Mouse (Mus musculus) heart, postnatal 0 days (tissue): ENCODE measurements at regions not wholly inside any gene's neighbourhood (a gene's known extent, or its start where the extent isn't known, plus 50 kb on each side); places are given as distances from the start of the nearest gene placed in this dataset.
A peak's percentile ranks its signal among the peaks of the same experiment; 100 is the strongest.

ENCODE experiments used
- ATAC-seq: fragments of 200-750 bp; cut with Nextera tagmentation; 2 replicates; pipeline ENCODE4 v1.8.0; 2017; ENCODE audit warnings: low read depth, moderate number of reproducible peaks, moderate library complexity; ENCODE audit not compliant: insufficient read depth
- DNase-seq: peaks from one replicate; pipeline ENCODE4 v3.0.0-alpha.2; 2016; ENCODE audit warnings: low spot score
- H3K27ac ChIP-seq: fragments of 300-500 bp; sonication (generic); 2 replicates; pipeline ENCODE4 v1.5.1; 2014; ENCODE audit warnings: low read depth, mild to moderate bottlenecking
- H3K27me3 ChIP-seq: fragments of 300-500 bp; sonication (generic); 2 replicates; pipeline ENCODE4 v1.6.1; 2014; ENCODE audit warnings: low read length, mixed read lengths; ENCODE audit not compliant: control insufficient read depth, insufficient read depth
- H3K36me3 ChIP-seq: fragments of 300-500 bp; sonication (generic); replicated peaks from 2 replicates; pipeline ENCODE4 v1.6.1; 2014; ENCODE audit warnings: low read length, mixed read lengths; ENCODE audit not compliant: control insufficient read depth, insufficient read depth
- H3K4me1 ChIP-seq: fragments of 300-500 bp; sonication (generic); 2 replicates; pipeline ENCODE4 v1.6.1; 2014; ENCODE audit warnings: antibody characterized with exemption; ENCODE audit not compliant: control insufficient read depth, insufficient read depth
- H3K4me2 ChIP-seq: fragments of 300-500 bp; sonication (generic); 2 replicates; pipeline ENCODE4 v1.6.1; 2014; ENCODE audit warnings: low read depth, mild to moderate bottlenecking, low read length, moderate library complexity
- H3K4me3 ChIP-seq: fragments of 300-500 bp; sonication (generic); 2 replicates; pipeline ENCODE4 v1.5.1; 2014; ENCODE audit warnings: low read depth, low read length
- H3K9ac ChIP-seq: fragments of 300-500 bp; sonication (generic); replicated peaks from 2 replicates; pipeline ENCODE4 v1.6.1; 2014; ENCODE audit warnings: low read depth, low read length, mixed read lengths
- H3K9me3 ChIP-seq: fragments of 300-500 bp; sonication (generic); replicated peaks from 2 replicates; pipeline ENCODE4 v1.6.1; 2016; ENCODE audit warnings: low read length; ENCODE audit not compliant: control insufficient read depth
- CTCF ChIP-seq: IDR thresholded peaks from 2 replicates; pipeline ENCODE4 v1.5.1; 2016; ENCODE audit warnings: antibody characterized with exemption, control low read depth, low read depth
- EP300 ChIP-seq: IDR thresholded peaks from 2 replicates; pipeline ENCODE4 v1.6.1; 2016; ENCODE audit warnings: antibody characterized with exemption, low read depth
- WGBS: fragments of 180-500 bp; shearing (Covaris S2); extraction: QIAGEN DNeasy Blood & Tissue Kit; methylation state at CpG from one replicate; pipeline ENCODE4 v1.1.7; 2014; 5-methylcytosine and 5-hydroxymethylcytosine counted together

DNA sequence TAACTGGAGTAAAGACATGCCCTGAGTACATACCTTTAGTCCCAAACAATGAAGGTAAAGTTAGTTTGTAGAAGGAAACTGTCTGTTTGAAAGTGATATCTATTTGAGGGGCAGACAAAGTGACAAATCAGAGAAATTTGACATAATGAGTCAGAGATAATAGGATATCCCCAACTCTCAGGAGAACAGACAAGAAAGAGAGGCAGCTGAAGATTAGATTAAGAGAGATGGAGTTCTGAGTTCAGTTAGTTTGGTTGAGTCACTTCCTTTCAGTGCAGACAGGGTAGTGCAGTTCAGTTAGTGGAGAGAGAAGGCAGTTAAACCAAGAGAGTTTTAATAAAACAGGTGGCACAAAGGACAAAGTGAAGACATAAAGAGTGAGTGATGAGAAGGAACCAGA is 477.4 kb upstream of the Diaph2 start:
- Histone ChIP-seq H3K4me3 (no peak overlapping the region), H3K27me3 (no peaks in the 10 kb centered on the region), H3K4me2 (no peak overlapping the region), H3K9ac (no peak overlapping the region), H3K9me3 (no peaks in the 10 kb centered on the region), H3K27ac (no peak overlapping the region), H3K4me1 (no peaks in the 10 kb centered on the region), H3K36me3 (no peaks in the 10 kb centered on the region)
- no peak for ATAC-seq
- TF ChIP-seq CTCF (no peak), EP300 (no peak)
- DNase-seq, result no peak

DNA sequence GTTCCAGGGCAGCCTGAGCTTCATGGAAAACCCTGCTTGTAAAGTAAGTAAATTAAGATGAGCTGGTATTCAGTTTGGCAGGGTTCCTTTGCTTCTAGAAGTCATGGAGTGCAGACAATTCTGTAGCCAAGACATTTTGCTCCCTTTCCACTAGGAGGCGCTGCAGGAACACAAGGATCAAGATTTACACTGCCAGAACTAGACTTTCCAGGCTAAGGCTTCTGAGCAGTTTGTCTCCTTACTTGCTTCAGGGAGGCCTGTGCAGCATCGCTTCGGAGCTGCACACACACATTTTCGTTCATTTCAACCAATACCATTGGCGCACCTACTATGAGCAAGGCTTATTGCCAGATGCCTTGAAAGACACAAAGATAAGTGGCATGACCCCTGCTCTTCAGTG is 445.6 kb upstream of the Diaph2 start:
- no peak overlapping the region for H3K4me2 ChIP-seq
- H3K4me3 ChIP-seq, result no peak overlapping the region
- DNase-seq (peak; percentile 52), ATAC-seq (no peak)
- no peak overlapping the region for H3K27ac ChIP-seq
- H3K27me3 ChIP-seq, result no peaks in the 10 kb centered on the region
- no peak overlapping the region for H3K9ac ChIP-seq
- TF ChIP-seq CTCF (peak; percentile 76), EP300 (no peak)
- H3K9me3 ChIP-seq, result no peaks in the 10 kb centered on the region
- H3K4me1 ChIP-seq, result no peaks in the 10 kb centered on the region
- 36% methylated on average over 5 of the region's 5 CpGs for WGBS
- no peaks in the 10 kb centered on the region for H3K36me3 ChIP-seq

DNA sequence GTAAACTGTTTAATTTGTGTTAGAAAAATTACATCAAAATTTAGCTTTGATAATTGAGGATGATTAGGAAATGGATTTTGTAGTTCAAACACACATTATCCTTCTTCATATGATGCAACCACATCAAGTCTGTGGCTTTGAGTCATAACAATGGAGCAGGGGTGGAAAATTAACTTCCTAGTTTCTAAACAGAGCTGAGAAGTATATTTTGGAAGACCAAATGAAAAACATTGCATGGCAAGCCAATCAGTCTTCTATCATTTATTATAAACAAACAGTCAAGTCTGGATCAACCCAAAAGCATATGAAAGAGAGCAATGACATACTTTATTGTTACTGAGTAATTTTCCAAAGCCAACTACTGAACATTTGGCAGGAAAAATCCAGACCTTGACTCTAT is 440.2 kb upstream of the Diaph2 start:
- no peaks in the 10 kb centered on the region for H3K36me3 ChIP-seq
- no peaks in the 10 kb centered on the region for H3K9me3 ChIP-seq
- no peak overlapping the region for H3K9ac ChIP-seq
- no peak overlapping the region for H3K4me3 ChIP-seq
- TF ChIP-seq EP300 (no peak), CTCF (no peak)
- H3K4me2 ChIP-seq, result no peak overlapping the region
- no peaks in the 10 kb centered on the region for H3K27me3 ChIP-seq
- DNase-seq (no peak), ATAC-seq (no peak)
- H3K27ac ChIP-seq, result no peak overlapping the region
- no peaks in the 10 kb centered on the region for H3K4me1 ChIP-seq

DNA sequence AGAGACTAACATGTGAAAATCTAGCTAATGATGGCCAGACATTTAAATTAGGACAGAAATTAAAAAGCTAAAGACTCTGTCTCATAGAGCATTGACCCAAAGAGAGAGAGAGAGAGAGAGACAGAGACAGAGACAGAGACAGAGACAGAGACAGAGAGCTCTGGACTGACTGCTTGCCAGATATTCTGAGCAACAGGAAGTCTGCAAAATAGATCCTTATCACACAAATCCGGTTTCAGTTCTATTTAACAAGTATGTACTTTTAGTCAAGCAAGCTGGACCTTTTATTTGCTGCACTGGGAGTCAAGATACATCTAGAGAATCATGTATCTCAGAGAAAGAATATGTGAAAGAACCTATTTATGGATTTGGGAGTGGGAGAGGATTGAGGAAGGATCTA is 420.1 kb upstream of the Diaph2 start:
- no peaks in the 10 kb centered on the region for H3K27me3 ChIP-seq
- H3K36me3 ChIP-seq, result no peaks in the 10 kb centered on the region
- 38% methylated on average over 1 of the region's 1 CpGs for WGBS
- H3K27ac ChIP-seq, result no peak overlapping the region
- TF ChIP-seq EP300 (no peak), CTCF (no peak)
- H3K4me1 ChIP-seq, result no peaks in the 10 kb centered on the region
- H3K4me3 ChIP-seq, result no peak overlapping the region
- DNase-seq (no peak), ATAC-seq (no peak)
- no peak overlapping the region for H3K4me2 ChIP-seq
- no peaks in the 10 kb centered on the region for H3K9me3 ChIP-seq
- H3K9ac ChIP-seq, result no peak overlapping the region

DNA sequence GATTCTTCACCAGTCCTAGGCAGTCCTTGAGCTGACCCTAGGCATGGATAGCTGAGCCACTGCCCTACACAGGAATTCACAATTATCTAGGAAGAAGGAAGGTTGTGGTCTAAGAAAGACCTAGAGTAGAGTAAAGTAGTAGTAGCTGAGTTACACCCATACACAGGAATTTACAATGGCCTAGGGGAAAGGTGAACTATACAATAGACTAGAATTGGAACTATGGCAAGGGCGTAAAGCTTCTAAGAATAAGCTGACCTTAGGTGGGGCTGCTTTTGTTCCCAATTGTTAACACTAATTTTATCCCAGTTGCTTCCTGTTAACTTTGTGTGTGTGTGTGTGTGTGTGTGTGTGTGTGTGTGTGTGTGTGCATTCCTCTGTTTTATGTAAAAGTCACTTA is 416.7 kb upstream of the Diaph2 start:
- Histone ChIP-seq H3K4me2 (no peak overlapping the region), H3K36me3 (no peaks in the 10 kb centered on the region), H3K4me1 (no peaks in the 10 kb centered on the region), H3K27ac (no peak overlapping the region), H3K9me3 (no peaks in the 10 kb centered on the region), H3K27me3 (no peaks in the 10 kb centered on the region), H3K4me3 (no peak overlapping the region), H3K9ac (no peak overlapping the region)
- ATAC-seq, result no peak
- TF ChIP-seq EP300 (no peak), CTCF (no peak)
- no peak for DNase-seq
- WGBS, result 68% methylated on average over 1 of the region's 1 CpGs
